Mouse (Mus musculus): ENCODE measurements around the gene Ssh2. TPM values are rescaled to one million over a fixed set of nuclear protein-coding genes. Genes with fewer than 3 reads are reported as not detected.
A peak's percentile ranks its signal among the peaks of the same experiment; 100 is the strongest.

Ssh2 gene
- polyA plus RNA-seq, 1 experiment from 2014 or later, result 20.2 TPM

- no peaks in the 10 kb centered on the region for H3K36me3 ChIP-seq (ENCODE audit: control insufficient read depth, insufficient read depth, low read length)
- H3K27ac ChIP-seq (ENCODE audit: low read length), result no peak overlapping the region
- H3K9me3 ChIP-seq (replicated peaks; ENCODE audit: control insufficient read depth, low read length, poor library complexity, severe bottlenecking), result no peaks in the 10 kb centered on the region
- H3K4me2 ChIP-seq (ENCODE audit: low read length), result no peak overlapping the region
- H3K9ac ChIP-seq (ENCODE audit: low read depth, low read length), result no peak overlapping the region
- 41% methylated on average over 6 of the region's 6 CpGs for WGBS
- no peaks in the 10 kb centered on the region for H3K27me3 ChIP-seq (ENCODE audit: control insufficient read depth, insufficient read depth, low read depth, low read length)
- peaks cover 44% of the 10 kb centered on the region for H3K4me1 ChIP-seq (ENCODE audit: control insufficient read depth, insufficient read depth, low read length)
- H3K4me3 ChIP-seq (ENCODE audit: low read depth, low read length), result no peak overlapping the region
- no peak for ATAC-seq
Measured at GRCm38 (mm10) chr11:77485229-77485628, 269.1 kb downstream of the Ssh2 start.

GRCm38 (mm10) chr11:77486798-77487197 is 270.7 kb downstream of the Ssh2 start:
- WGBS, result 43% methylated on average over 5 of the region's 5 CpGs
- Histone ChIP-seq H3K27me3 (ENCODE audit: control insufficient read depth, insufficient read depth, low read depth, low read length) (no peaks in the 10 kb centered on the region), H3K9me3 (replicated peaks; ENCODE audit: control insufficient read depth, low read length, poor library complexity, severe bottlenecking) (no peaks in the 10 kb centered on the region), H3K36me3 (ENCODE audit: control insufficient read depth, insufficient read depth, low read length) (no peaks in the 10 kb centered on the region), H3K4me1 (ENCODE audit: control insufficient read depth, insufficient read depth, low read length) (peaks cover 57% of the 10 kb centered on the region), H3K4me2 (ENCODE audit: low read length) (peak overlapping the region; percentile 94), H3K27ac (ENCODE audit: low read length) (peak overlapping the region; percentile 12; the same call in 1 of the 2 replicates), H3K4me3 (ENCODE audit: low read depth, low read length) (peak overlapping the region; percentile 11), H3K9ac (ENCODE audit: low read depth, low read length) (peak overlapping the region; percentile 33)
- ATAC-seq, result no peak

GRCm38 (mm10) chr11:77488771-77489581 is 272.9 kb downstream of the Ssh2 start:
- peak overlapping the region; percentile 91 for H3K4me3 ChIP-seq (ENCODE audit: low read depth, low read length)
- H3K36me3 ChIP-seq (ENCODE audit: control insufficient read depth, insufficient read depth, low read length), result no peaks in the 10 kb centered on the region
- H3K4me2 ChIP-seq (ENCODE audit: low read length), result peak overlapping the region; percentile 94
- peaks cover 64% of the 10 kb centered on the region for H3K4me1 ChIP-seq (ENCODE audit: control insufficient read depth, insufficient read depth, low read length)
- peak overlapping the region; percentile 92 for H3K27ac ChIP-seq (ENCODE audit: low read length)
- no peak for ATAC-seq
- no peaks in the 10 kb centered on the region for H3K27me3 ChIP-seq (ENCODE audit: control insufficient read depth, insufficient read depth, low read depth, low read length)
- peak overlapping the region; percentile 91 for H3K9ac ChIP-seq (ENCODE audit: low read depth, low read length)
- WGBS, result 2% methylated on average over 39 of the region's 55 CpGs
- H3K9me3 ChIP-seq (replicated peaks; ENCODE audit: control insufficient read depth, low read length, poor library complexity, severe bottlenecking), result no peaks in the 10 kb centered on the region

- Histone ChIP-seq H3K27ac (ENCODE audit: low read length) (peak within 1 kb of the TSS; percentile 92), H3K27me3 (ENCODE audit: control insufficient read depth, insufficient read depth, low read depth, low read length) (no peaks in the 10 kb centered on the region), H3K4me3 (ENCODE audit: low read depth, low read length) (peak within 1 kb of the TSS; percentile 91), H3K4me1 (ENCODE audit: control insufficient read depth, insufficient read depth, low read length) (peaks cover 69% of the 10 kb centered on the region), H3K9ac (ENCODE audit: low read depth, low read length) (peak within 1 kb of the TSS; percentile 91), H3K4me2 (ENCODE audit: low read length) (peak within 1 kb of the TSS; percentile 94), H3K9me3 (replicated peaks; ENCODE audit: control insufficient read depth, low read length, poor library complexity, severe bottlenecking) (no peaks in the 10 kb centered on the region), H3K36me3 (ENCODE audit: control insufficient read depth, insufficient read depth, low read length) (no peaks in the 10 kb centered on the region)
- peak; percentile 64 for ATAC-seq
- WGBS, result under 1% methylated on average over 47 of the region's 87 CpGs
Measured at GRCm38 (mm10) chr11:77489591-77490235, 273.6 kb downstream of the Ssh2 start, which contains the start of gene Ankrd13b. Gene Ankrd13b, minus strand, starts transcription at chr11:77489678.

GRCm38 (mm10) chr11:77490451-77490850 is 274.4 kb downstream of the Ssh2 start:
- Histone ChIP-seq H3K4me3 (ENCODE audit: low read depth, low read length) (peak overlapping the region; percentile 91), H3K4me1 (ENCODE audit: control insufficient read depth, insufficient read depth, low read length) (peaks cover 71% of the 10 kb centered on the region), H3K27ac (ENCODE audit: low read length) (peak overlapping the region; percentile 92), H3K27me3 (ENCODE audit: control insufficient read depth, insufficient read depth, low read depth, low read length) (no peaks in the 10 kb centered on the region), H3K36me3 (ENCODE audit: control insufficient read depth, insufficient read depth, low read length) (no peaks in the 10 kb centered on the region), H3K9ac (ENCODE audit: low read depth, low read length) (peak overlapping the region; percentile 91), H3K4me2 (ENCODE audit: low read length) (peak overlapping the region; percentile 94), H3K9me3 (replicated peaks; ENCODE audit: control insufficient read depth, low read length, poor library complexity, severe bottlenecking) (no peaks in the 10 kb centered on the region)
- 69% methylated on average over 6 of the region's 6 CpGs for WGBS
- ATAC-seq, result no peak

- Histone ChIP-seq H3K9ac (ENCODE audit: low read depth, low read length) (peak overlapping the region; percentile 96), H3K27me3 (ENCODE audit: control insufficient read depth, insufficient read depth, low read depth, low read length) (no peaks in the 10 kb centered on the region), H3K27ac (ENCODE audit: low read length) (peak overlapping the region; percentile 92), H3K4me1 (ENCODE audit: control insufficient read depth, insufficient read depth, low read length) (peaks cover 65% of the 10 kb centered on the region), H3K4me3 (ENCODE audit: low read depth, low read length) (peak overlapping the region; percentile 68), H3K36me3 (ENCODE audit: control insufficient read depth, insufficient read depth, low read length) (no peaks in the 10 kb centered on the region), H3K9me3 (replicated peaks; ENCODE audit: control insufficient read depth, low read length, poor library complexity, severe bottlenecking) (no peaks in the 10 kb centered on the region), H3K4me2 (ENCODE audit: low read length) (peak overlapping the region; percentile 94)
- WGBS, result 0% methylated on average over 13 of the region's 13 CpGs
- peak; percentile 69 for ATAC-seq
Measured at GRCm38 (mm10) chr11:77491123-77491501, 275.0 kb downstream of the Ssh2 start.

- H3K36me3 ChIP-seq (ENCODE audit: control insufficient read depth, insufficient read depth, low read length), result no peaks in the 10 kb centered on the region
- H3K27ac ChIP-seq (ENCODE audit: low read length), result peak overlapping the region; percentile 92
- H3K4me1 ChIP-seq (ENCODE audit: control insufficient read depth, insufficient read depth, low read length), result peaks cover 59% of the 10 kb centered on the region
- peak; percentile 37 for ATAC-seq
- H3K9ac ChIP-seq (ENCODE audit: low read depth, low read length), result peak overlapping the region; percentile 96
- peak overlapping the region; percentile 94 for H3K4me2 ChIP-seq (ENCODE audit: low read length)
- under 1% methylated on average over 23 of the region's 23 CpGs for WGBS
- H3K9me3 ChIP-seq (replicated peaks; ENCODE audit: control insufficient read depth, low read length, poor library complexity, severe bottlenecking), result no peaks in the 10 kb centered on the region
- peak overlapping the region; percentile 68 for H3K4me3 ChIP-seq (ENCODE audit: low read depth, low read length)
- no peaks in the 10 kb centered on the region for H3K27me3 ChIP-seq (ENCODE audit: control insufficient read depth, insufficient read depth, low read depth, low read length)
Measured at GRCm38 (mm10) chr11:77491502-77492291, 275.6 kb downstream of the Ssh2 start.

GRCm38 (mm10) chr11:77492311-77492871 is 276.3 kb downstream of the Ssh2 start:
- H3K27ac ChIP-seq (ENCODE audit: low read length), result peak overlapping the region; percentile 92
- peak overlapping the region; percentile 96 for H3K9ac ChIP-seq (ENCODE audit: low read depth, low read length)
- H3K36me3 ChIP-seq (ENCODE audit: control insufficient read depth, insufficient read depth, low read length), result no peaks in the 10 kb centered on the region
- no peaks in the 10 kb centered on the region for H3K9me3 ChIP-seq (replicated peaks; ENCODE audit: control insufficient read depth, low read length, poor library complexity, severe bottlenecking)
- peak overlapping the region; percentile 94 for H3K4me2 ChIP-seq (ENCODE audit: low read length)
- peak overlapping the region; percentile 68 for H3K4me3 ChIP-seq (ENCODE audit: low read depth, low read length)
- no peak for ATAC-seq
- peaks cover 55% of the 10 kb centered on the region for H3K4me1 ChIP-seq (ENCODE audit: control insufficient read depth, insufficient read depth, low read length)
- under 1% methylated on average over 18 of the region's 18 CpGs for WGBS
- H3K27me3 ChIP-seq (ENCODE audit: control insufficient read depth, insufficient read depth, low read depth, low read length), result no peaks in the 10 kb centered on the region
